Mouse (Mus musculus) gastrocnemius, postnatal 4 days (tissue): ENCODE results near the gene Tmem125. TPM values are rescaled to one million over a fixed set of nuclear protein-coding genes. Genes with fewer than 3 reads are reported as not detected.
"Not testable (repeated sequence)": the region's sequence is repeated elsewhere in the genome, so short reads cannot be mapped to it uniquely, and the experiment has no call there.

Experiments
- DNase-seq, 2 experiments: peaks; one replicate each; pipeline ENCODE4 v3.0.0; 2021 to 2022; ENCODE audit warnings: low spot score in 2 of 2, mixed read lengths in 2 of 2
- total RNA-seq, 2 experiments: library from RNA; stranded (reverse); gene quantifications; 2 replicates each; pipeline ENCODE4 v1.2.3; 2021

The Tmem125 gene
- total RNA-seq, 2 experiments from 2014 or later, result 0.67 TPM; not detected in 1

DNA sequence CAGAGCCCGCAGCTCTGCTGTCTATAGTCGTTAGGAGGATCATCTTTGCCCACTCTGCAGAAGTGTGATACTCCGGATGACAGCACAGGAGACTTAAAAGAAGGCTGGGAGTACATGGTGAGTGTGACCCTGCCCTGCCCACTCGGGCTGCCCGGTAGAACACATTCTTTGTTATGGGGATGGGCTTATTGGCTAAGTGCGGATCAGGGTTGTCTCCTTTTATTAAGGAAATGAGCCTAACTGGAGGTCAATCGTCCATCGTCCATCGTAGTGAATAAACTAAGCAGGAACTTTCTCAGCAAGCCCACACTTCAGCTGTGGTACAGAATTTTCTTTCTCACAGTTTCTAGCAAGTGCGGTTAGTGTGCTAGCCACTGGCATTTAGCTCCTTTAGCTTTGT, 3.9 kb downstream of the Tmem125 start:
- DNase-seq, result no peak

DNA sequence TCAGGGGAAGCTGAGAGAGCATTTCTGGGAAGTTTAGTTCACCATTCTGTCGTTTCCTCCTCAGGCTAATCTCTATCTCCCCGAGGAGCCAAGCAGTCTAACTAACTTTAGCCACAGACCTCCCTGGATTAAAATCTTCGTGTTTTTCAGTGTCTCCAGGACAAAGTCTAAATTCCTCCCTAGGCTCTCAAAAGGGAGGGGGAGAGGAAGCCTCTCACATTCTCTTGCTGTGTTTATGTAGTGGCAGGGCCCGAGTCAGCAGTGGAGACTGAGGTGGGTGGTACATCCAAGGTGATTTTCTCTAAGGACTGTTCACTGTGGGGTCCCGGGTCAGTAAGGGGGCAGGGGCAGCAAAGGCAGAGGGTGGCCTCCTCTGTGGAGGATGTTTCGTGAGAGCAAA, 6.0 kb downstream of the Tmem125 start:
- DNase-seq, result no peak

DNA sequence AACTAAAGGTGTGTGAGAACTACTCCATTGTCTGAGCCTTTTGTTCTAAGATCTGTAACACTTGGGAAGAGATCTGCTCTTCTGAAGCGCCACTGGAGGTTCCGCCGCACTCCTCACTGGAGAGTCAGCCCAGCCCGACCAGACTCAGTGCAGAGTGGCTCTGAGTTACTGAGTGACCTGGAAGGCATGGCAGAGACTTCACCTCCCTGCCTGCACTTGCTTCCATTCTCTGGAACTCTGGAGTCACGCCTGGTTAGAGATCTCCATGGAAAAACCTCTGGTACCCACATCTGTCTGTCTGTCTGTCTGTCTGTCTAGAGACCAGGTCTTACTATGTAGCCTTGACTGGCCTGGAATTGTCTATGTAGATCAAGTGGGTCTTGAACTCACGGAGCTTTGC, 8.2 kb downstream of the Tmem125 start:
- DNase-seq, result no peak

DNA sequence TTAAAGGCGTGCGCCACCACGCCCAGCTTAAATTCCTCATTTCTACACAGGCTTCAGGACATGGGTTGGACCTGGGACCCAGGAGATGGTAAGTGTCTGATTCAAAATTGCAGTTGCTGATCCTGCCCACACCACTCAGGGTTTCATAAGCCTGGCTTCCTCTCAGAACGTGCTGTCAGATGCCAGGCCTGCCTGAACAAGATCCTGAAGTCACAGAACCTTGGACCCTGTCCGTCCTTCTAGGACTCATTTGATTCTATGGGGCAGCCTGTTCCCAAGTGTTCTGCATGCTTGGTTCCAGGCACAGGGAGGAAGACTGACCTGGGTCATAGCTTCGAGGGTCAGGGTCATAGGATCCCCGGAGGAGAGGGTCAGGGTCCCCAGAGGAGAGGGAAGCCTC, 10.2 kb downstream of the Tmem125 start:
- no peak for DNase-seq

DNA sequence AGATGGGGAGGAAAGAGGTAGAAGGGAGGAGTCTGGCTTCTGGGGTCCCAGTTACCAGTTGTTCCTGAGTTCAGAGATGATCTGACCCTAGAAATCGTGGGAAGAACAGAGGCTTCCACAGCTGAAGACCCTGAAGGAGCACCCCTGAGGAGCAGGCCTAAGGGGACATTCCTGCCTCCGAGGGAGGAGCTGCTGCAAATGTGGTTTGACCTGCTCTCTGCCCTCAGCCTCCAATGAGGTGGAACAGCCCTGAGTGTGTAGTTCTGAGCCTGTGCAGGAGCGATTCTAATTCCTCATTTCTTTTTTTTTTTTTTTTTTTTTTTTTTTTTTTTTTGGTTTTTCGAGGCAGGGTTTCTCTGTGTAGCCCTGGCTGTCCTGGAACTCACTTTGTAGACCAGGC, 10.7 kb downstream of the Tmem125 start:
- DNase-seq, result no peak

DNA sequence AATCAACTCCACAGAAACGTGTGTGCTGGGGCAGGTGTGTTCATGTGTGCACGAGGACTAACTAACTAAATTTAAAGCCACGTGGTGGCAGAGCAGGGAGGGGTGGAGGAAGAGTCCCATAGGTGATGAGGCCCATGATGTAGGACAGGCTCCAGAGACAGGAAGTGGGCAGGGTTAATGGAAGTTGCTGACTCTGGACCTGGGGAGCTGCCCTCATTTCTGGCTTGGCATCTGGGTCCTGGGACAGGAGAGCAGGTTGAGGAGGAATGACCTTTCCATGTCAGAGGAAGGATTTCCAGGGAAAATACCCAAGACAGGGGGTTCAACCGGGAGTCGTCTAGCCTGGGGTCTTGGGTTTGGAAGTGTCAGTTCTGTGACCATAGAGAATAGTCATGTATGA, 11.2 kb downstream of the Tmem125 start:
- DNase-seq, result no peak

DNA sequence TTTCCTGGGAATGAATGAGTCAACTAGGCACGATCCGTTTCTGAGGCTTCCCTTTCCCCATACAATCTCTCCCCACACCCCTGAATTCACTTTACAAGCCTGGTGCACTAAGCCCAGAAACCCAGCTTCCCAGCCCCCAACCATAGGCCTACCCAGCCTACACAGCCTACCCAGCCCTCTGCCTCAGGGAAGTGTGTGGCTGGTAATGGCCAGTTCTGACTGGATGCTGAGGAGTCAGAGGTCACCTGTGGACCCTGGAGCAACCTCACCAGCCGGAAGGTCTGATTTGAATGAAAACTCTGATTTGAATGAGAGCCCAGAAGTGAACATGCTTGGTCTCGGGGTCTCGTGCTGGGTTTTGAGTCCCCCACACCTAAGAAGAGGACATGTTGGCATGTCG, 16.1 kb downstream of the Tmem125 start:
- no peak for DNase-seq

DNA sequence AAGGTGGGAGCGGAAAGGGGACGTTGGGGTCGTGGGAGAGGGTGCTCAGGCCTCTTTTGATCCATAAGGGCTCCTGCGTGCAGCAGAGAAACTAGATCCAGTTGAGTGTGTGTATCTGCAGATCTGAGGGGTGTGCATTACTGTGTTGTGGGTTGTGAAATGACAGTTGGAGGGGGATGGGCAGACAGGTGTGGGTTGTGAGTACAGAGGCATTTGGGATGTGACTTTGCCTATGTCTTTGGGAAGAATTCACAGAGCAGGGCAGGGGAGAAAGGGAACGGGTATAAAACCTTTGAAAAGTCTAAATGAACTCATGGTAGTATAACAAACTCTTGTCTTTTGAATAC, 16.5 kb downstream of the Tmem125 start:
- no peak for DNase-seq

DNA sequence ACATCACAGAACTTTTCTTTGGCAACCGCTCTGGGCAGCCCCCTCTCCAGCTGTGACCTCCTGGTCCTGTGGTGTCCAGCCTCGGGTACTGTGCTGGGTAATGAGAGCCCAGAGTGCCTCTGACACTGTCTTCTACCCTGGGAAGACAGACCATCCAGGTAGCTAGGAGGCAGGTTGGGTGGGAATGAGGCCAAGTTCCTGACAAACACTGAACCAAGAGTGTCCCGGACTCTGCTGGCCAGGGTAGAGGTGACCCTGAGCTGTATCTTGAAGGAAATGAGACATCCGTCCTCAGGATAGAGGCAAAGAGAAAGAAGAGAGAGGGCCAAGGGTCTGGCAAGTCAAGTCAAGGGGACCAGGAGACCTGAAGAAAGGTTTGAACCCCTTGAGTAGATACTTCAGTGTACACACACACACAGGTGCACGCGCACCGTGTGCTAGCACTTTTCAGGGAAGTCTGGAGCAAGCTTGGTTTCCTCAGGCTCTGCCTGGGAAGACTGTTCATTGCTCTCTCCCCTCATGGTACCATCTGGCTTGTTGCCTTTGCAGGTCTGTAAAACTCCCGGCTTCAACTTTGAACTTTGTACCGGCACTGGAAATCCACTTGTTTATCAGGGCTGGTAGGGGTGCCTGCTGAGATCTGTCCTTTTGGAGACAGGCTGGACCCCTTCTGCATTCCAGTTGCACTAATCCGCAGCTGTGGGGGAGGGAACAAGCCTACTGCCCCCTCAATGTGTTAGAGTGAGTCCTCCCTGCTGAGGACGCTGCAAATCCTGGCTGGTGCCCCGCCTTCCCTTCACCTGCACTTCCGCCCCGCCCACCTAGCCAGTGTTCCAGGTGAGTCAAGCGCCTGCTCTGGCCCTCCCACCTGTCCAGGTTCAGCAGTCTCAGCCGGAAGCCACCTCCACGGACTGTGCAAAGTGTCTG, 17.2 kb downstream of the Tmem125 start, which contains the start of gene 2610528J11Rik:
2610528J11Rik (plus strand) TSS at position 592 of the 927 bp plus-strand sequence.
- DNase-seq, result no peak

DNA sequence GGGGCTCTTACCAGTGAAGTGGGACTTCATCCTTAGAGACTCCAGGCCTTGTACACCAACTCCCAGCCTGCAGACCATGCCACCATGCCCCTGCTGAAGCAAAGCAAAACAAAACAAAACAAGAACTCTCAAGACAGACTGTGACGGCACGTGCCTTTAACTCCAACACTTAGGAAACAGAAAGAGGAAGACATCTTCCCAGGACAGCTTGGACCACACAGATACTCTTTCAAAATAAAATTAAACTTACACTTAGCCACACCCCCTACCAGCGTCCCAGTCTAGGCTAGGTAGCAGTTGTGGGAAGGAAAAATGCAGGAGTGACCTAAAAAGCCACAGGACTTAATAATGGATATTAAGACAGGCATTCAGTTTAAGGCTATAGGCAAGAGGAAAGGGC, 18.1 kb downstream of the Tmem125 start:
- no peak for DNase-seq

DNA sequence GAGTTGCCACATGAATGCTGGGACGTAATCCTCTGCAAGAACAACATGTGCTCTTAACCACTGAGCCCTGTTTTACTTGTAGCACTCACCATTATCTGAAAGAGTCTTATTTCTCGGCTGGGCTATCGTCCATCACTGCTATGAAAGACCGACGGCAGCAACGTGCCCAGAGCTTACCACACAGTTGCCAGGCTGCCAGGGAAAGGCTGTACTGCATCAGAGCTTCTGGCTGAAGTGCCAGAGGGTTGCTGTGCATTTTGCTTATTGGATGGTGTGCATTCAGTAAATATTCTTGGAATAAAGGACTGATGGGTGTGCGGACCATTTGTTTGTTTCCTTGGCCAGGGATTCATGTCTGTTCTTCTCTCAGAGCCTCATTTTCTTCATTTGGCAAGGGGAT, 19.9 kb downstream of the Tmem125 start:
- DNase-seq, result no peak

DNA sequence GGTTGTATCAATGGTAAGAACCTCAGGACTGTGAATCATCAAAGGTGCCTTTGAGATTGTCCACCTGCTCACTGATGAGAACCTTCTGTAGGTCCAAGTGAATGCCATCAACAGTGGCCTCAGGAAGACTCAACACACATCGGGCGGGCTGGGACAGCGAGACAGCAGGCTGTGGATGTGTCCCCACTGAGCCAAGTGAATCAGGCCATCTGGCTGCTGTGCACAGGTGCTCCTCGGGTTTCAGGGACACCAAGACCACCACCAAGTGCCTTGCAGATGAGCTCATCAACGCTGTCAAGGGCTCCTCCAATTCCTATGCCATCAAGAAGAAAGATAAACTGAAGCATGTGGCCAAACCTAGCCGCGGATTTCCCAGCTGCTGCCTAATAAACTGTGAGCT, 21.6 kb downstream of the Tmem125 start:
- DNase-seq, result no peak

DNA sequence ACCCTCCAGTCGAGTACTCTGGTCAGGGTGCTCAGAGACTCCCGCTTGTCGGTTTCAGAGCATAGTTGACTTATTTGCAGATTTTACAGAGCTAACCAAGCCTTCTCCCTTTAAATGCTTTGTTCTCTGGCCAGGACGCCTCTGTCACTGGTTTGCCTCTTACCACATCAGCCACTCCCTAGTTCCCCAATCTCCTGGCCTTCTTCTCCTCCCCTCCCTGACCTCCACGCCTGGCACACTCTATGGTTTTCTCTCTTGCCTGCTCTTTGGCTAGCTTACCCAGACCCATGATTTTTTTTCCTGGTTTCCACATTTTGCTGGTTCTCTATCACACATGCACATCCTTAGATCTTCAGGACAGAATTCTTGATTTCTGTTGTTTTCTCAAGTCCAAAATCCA, 25.6 kb downstream of the Tmem125 start:
- DNase-seq, result no peak

DNA sequence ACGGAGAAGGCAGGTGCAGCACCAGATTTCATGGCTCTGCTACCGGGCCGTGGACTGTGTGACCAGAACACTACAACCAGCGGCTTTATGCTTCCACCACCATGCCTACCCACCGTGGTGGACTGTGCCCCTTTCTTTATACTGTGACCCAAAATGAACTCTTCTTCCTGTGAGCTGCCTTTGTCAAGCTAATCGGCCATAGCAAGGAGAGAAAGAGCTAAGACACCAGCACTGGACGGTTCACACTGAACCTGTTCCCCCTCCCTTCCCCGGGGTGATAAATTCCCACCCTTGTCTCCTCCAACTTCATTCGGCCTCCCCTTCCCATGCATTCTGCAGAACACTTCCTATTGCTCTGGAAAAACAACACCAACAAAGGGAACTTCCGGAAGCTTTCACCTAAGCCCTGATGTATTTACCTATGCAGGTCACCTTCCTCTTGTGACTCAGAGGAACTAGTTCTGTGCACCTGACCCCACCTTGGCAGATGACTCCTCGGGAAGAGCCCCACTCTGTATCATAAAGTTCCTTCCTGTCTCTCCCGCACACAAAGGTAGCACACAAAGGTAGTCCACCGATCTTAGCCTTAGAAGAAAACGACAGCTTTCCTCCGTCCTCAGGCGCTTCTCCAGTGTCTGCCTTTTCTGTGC, 26.2 kb downstream of the Tmem125 start:
- no peak for DNase-seq

DNA sequence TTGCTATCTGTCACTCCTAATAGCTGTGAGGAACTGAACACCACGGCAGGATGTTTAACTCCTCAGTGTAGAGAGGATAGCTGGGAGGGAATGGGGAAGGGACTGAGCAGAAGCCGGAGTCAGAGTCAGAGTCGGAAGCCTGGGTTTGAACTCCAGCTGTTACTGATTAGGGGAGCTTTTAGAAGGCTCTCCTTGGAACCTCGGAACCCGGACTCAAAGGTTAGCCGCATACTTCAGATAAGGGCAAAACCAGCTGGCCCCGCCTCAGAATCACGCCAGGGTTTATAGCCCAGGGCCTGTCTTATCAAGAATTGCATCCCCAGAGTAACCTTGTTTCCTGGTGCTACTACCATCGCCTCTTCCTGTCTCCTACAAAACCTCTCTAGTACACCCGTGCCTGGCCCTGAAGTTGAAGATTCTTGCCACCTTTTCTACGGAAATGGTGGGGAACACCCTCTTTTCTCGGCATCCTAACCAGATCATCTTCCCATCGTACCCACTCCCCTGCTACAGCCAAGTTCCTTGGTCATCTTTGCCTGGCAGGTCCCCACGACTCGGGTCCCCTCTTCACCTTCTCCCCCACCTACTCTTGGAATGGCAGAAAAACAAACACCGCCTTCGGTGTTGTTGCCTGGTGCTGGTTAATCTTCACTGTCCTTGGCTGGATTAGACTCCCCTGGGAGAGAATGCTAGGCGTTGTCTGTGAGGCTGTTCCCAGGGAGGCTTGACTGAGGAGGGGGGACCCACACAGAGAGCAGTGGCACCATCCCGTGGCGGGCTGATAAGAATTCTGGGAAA, 26.9 kb downstream of the Tmem125 start:
- no peak for DNase-seq

DNA sequence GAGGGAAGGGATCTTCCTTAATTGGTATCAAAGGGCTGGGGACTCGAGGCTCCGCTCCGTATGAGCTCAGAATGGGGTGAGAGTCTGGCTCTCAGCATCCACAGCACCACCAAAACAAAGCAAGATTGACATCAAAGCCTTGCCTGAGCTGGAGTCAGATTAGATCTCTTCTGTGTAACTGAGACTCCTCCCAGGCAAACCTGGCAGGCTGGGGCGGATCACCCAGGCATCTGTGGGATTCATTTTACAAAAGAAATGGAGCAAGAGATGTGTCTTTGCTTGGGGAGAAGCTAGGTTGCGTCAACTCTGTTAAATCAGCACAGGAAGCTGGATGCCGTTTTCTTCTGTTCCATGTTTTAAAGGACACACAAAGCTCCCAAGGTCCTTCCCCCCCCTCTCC, 34.8 kb downstream of the Tmem125 start:
- DNase-seq, result no peak

DNA sequence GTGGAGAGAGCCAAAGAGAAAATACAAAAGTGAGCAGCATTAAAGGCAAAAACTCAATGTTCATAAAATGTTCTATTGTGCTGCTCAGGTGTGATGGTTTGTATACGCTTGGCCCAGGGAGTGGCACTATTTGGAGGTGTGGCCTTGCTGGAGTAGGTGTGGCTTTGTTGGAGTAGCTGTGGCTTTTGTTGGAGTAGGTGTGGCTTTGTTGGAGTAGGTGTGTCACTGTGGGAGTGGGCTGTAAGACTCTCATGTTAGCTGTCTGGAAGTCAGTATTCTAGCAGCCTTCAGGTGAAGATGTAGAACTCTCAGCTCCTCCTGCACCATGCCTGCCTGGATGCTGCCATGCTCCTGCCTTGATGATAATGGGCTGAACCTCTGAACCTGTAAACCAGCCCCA, 36.7 kb downstream of the Tmem125 start:
- not testable (repeated sequence) for DNase-seq

DNA sequence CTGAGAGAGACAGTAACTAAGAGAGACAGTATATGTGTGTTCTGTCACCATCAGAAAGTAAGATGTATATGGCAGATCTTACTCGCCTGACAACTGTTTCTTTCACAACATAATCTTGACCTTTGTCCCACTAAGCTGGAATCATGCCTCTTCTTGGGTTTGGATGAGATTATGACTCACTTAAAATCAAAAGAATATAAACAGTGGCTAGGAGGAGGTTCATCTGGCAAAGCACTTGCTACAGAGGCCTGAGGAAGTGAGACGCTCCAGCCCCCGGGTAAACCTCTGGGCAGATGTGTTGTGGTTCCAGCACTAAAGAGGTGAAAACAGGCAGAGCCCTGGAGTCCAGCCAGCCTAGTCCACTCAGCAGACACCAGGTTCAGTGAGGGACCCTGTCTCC, 38.3 kb downstream of the Tmem125 start:
- DNase-seq, result no peak

DNA sequence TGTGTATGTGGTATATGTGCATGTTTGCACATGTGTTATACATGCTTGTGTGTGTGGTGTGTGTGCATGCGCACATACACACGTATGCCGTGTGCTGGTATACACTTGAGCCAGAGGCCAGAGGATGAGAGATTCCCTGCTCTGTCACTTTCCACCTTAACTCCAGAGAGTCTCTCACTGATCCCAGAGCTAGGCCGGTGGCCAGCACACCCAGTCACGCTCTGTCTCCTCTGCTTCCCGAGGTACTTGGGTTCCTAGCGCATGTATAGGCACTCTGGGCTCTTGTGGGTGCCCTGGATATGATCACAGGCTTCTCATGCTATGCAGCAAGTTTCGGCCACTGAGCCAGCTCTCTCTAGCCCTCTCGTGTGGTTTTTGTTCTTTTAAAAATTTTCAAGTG, 43.1 kb downstream of the Tmem125 start:
- no peak for DNase-seq

DNA sequence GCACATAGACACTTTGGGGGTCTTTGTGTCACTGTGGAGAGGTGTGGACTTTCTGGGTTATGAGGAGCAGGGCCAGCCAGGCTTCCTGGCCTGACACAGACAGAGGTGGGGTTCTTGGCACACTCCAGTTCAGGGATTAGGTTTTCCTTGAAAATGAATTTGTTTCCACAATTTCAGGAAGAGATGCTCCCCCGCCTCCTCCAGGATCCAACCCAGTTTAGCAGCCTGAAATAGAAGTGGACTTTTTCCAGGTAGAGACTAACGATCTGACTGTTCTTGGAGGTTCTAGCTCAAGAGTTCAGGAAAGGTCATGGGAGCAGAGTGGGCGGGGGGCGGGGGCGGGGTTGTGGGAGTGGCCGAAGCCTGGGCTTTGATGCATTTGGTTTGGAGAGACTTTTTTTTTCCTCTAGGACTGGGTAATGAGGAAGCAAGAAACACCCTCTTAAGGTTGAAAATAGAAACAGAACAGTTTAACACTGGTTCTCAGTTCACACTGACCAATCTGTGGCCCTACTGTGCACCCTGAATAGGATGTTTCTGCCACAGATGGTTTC, 43.6 kb downstream of the Tmem125 start:
- DNase-seq, result no peak
